ENCODE assay signal across 9 mouse cellular contexts in genomic region chr6:124767920-124768703, GRCm38 (mm10). TPM values are rescaled to one million over a fixed set of nuclear protein-coding genes. Genes with fewer than 3 reads are reported as not detected.
A peak's percentile ranks its signal among the peaks of the same experiment; 100 is the strongest.
DNase-seq lines count a peak whose midpoint lies in the region; ATAC-seq lines count a peak whose summit lies in the region.
"Had no signal": no experiment of that assay in that cellular context is flagged by ENCODE, and none has a peak within 500 bp of the region (broad histone marks: within the 10 kb centered on the region; RNA-seq: fewer than 3 reads in every experiment).

No protein-coding gene starts in this region.

- peak overlapping the region; percentile 66; the same call in 1 of the 2 replicates for H3K9ac ChIP-seq in heart, embryonic 12.5 days
- no peak overlapping the region for H3K9ac ChIP-seq in liver, embryonic 12.5 days
- no peak overlapping the region for H3K9ac ChIP-seq in stomach, embryonic 15.5 days

- H3K4me3 ChIP-seq in heart, embryonic 12.5 days = peak overlapping the region; percentile 53
- peak overlapping the region; percentile 53 for H3K4me3 ChIP-seq in liver, embryonic 12.5 days
- peak overlapping the region; percentile 56; the same call in 1 of the 2 replicates for H3K4me3 ChIP-seq in stomach, embryonic 15.5 days (replicated peaks)

- WGBS in heart, embryonic 12.5 days = 20% methylated on average over 19 of the region's 19 CpGs
- WGBS in liver, embryonic 12.5 days (ENCODE audit: insufficient replicate concordance) = 22% methylated on average over 19 of the region's 19 CpGs
- 37% methylated on average over 19 of the region's 19 CpGs for WGBS in stomach, embryonic 15.5 days

- DNase-seq in heart, postnatal 10 days = no peak
- peak; percentile 63 for DNase-seq in CD4-positive, CD25-positive, alpha-beta regulatory T cell, adult 2 months (ENCODE audit: low read depth, low spot score)
- DNase-seq in cerebellum, adult 11 months = peak; percentile 71

- ATAC-seq in heart, embryonic 12.5 days (ENCODE audit: insufficient number of reproducible peaks, low FRiP score) = peak; percentile 31; the same call in 1 of the 2 replicates
- peak; percentile 28 for ATAC-seq in granulocyte monocyte progenitor cell, adult 5-6 weeks (replicated peaks; ENCODE audit: poor library complexity, severe bottlenecking)
- ATAC-seq in liver, embryonic 12.5 days = peak; percentile 30
- ATAC-seq in stomach, embryonic 15.5 days (ENCODE audit: insufficient read depth, low FRiP score, low read depth) = 0 out of 2 replicates have a peak, but pooled peaks have one; percentile 33
- no peak; the same call in 1 of the 2 replicates for ATAC-seq in monocyte, adult 5-6 weeks (replicated peaks; ENCODE audit: insufficient number of reproducible peaks, low FRiP score, low TSS enrichment, poor library complexity, severe bottlenecking)

- H3K4me1 ChIP-seq in heart, embryonic 12.5 days (replicated peaks) = peaks cover 26% of the 10 kb centered on the region
- H3K4me1 ChIP-seq in liver, embryonic 12.5 days = peaks cover 29% of the 10 kb centered on the region
- H3K4me1 ChIP-seq in stomach, embryonic 15.5 days = peaks cover 18% of the 10 kb centered on the region

- peak overlapping the region; percentile 81 for H3K4me2 ChIP-seq in heart, embryonic 12.5 days
- H3K4me2 ChIP-seq in liver, embryonic 12.5 days = peak overlapping the region; percentile 75
- H3K4me2 ChIP-seq in stomach, embryonic 15.5 days = peak overlapping the region; percentile 95

- no peaks in the 10 kb centered on the region for H3K36me3 ChIP-seq in heart, embryonic 12.5 days
- H3K36me3 ChIP-seq in liver, embryonic 12.5 days = no peaks in the 10 kb centered on the region
- H3K36me3 ChIP-seq in stomach, embryonic 15.5 days = no peaks in the 10 kb centered on the region

- peaks cover 38% of the 10 kb centered on the region for H3K27me3 ChIP-seq in heart, embryonic 12.5 days (replicated peaks)
- H3K27me3 ChIP-seq in liver, embryonic 12.5 days (replicated peaks) = peaks cover 92% of the 10 kb centered on the region
- H3K27me3 ChIP-seq in stomach, embryonic 15.5 days (replicated peaks) = peaks cover 7% of the 10 kb centered on the region; the same call in 1 of the 2 replicates

- no peak overlapping the region for H3K27ac ChIP-seq in heart, embryonic 12.5 days (ENCODE audit: poor library complexity, severe bottlenecking)
- H3K27ac ChIP-seq in liver, embryonic 12.5 days = no peak overlapping the region
- no peak overlapping the region for H3K27ac ChIP-seq in stomach, embryonic 15.5 days

- intact Hi-C loops in heart, postnatal 10 days (cut with DNase I) = no loop called here

- H3K9me3 ChIP-seq in heart, embryonic 12.5 days (replicated peaks) = no peaks in the 10 kb centered on the region
- no peaks in the 10 kb centered on the region for H3K9me3 ChIP-seq in liver, embryonic 12.5 days (replicated peaks)
- H3K9me3 ChIP-seq in stomach, embryonic 15.5 days = no peaks in the 10 kb centered on the region

RNA-seq across cellular contexts. Expression of gene Eno2, which starts 1.4 kb away (rescaled TPM):
- 6.0 and 6.4 TPM in 2 replicates for polyA plus RNA-seq in heart, embryonic 12.5 days (2016; fragmentation: Nextera tagmentation; extraction: Ambion mirVana)
- total RNA-seq in heart, postnatal 10 days (2021) = 1 to 10 TPM; 3.4 to 3.7 TPM
- 0.23 TPM in 1 of 2 replicates, not detected in the other for total RNA-seq in granulocyte monocyte progenitor cell, adult 5-6 weeks (2014; fragmentation: Nextera tagmentation)
- total RNA-seq in granulocyte monocyte progenitor cell, adult 5-6 weeks (2017) = not detected in 2 replicates
- 0.77 and 1.0 TPM in 2 replicates for polyA plus RNA-seq in liver, embryonic 12.5 days (2016; fragmentation: Nextera tagmentation; extraction: Ambion mirVana)
- 5.3 and 6.9 TPM in 2 replicates for polyA plus RNA-seq in stomach, embryonic 15.5 days (2015; fragmentation: Nextera tagmentation; extraction: Ambion mirVana)
- total RNA-seq in monocyte, adult 5-6 weeks (2017) = not detected in 3 replicates

RNA-seq across cellular contexts. Expression of gene Lrrc23, which starts 11.4 kb away (rescaled TPM):
- 0.55 TPM in 1 of 2 replicates, not detected in the other for polyA plus RNA-seq in heart, embryonic 12.5 days (2016; fragmentation: Nextera tagmentation; extraction: Ambion mirVana)
- total RNA-seq in heart, postnatal 10 days (2021) = not detected
- total RNA-seq in granulocyte monocyte progenitor cell, adult 5-6 weeks (2014; fragmentation: Nextera tagmentation) = not detected in 2 replicates
- total RNA-seq in granulocyte monocyte progenitor cell, adult 5-6 weeks (2017) = 0.98 TPM in 1 of 2 replicates, not detected in the other
- polyA plus RNA-seq in liver, embryonic 12.5 days (2016; fragmentation: Nextera tagmentation; extraction: Ambion mirVana) = not detected in 2 replicates
- polyA plus RNA-seq in stomach, embryonic 15.5 days (2015; fragmentation: Nextera tagmentation; extraction: Ambion mirVana) = 0.35 and 1.3 TPM in 2 replicates
- 2.2 TPM in 1 of 3 replicates, not detected in the others for total RNA-seq in monocyte, adult 5-6 weeks (2017)

RNA-seq across cellular contexts. Expression of gene Atn1, which starts 11.8 kb away (rescaled TPM):
- polyA plus RNA-seq in heart, embryonic 12.5 days (2016; fragmentation: Nextera tagmentation; extraction: Ambion mirVana) = 9.5 and 10.2 TPM in 2 replicates
- 10 to 100 TPM; 59.4 to 59.7 TPM for total RNA-seq in heart, postnatal 10 days (2021)
- 25.1 and 37.2 TPM in 2 replicates for total RNA-seq in granulocyte monocyte progenitor cell, adult 5-6 weeks (2014; fragmentation: Nextera tagmentation)
- total RNA-seq in granulocyte monocyte progenitor cell, adult 5-6 weeks (2017) = 2.6 and 3.0 TPM in 2 replicates
- 2.6 and 2.9 TPM in 2 replicates for polyA plus RNA-seq in liver, embryonic 12.5 days (2016; fragmentation: Nextera tagmentation; extraction: Ambion mirVana)
- polyA plus RNA-seq in stomach, embryonic 15.5 days (2015; fragmentation: Nextera tagmentation; extraction: Ambion mirVana) = 13.9 and 16.2 TPM in 2 replicates
- 1.5 to 6.2 TPM in 2 of 3 replicates, not detected in the other for total RNA-seq in monocyte, adult 5-6 weeks (2017)

RNA-seq across cellular contexts. Expression of gene Gm45234, which starts 12.3 kb away (rescaled TPM):
- polyA plus RNA-seq in heart, embryonic 12.5 days (2016; fragmentation: Nextera tagmentation; extraction: Ambion mirVana) = not detected in 2 replicates
- total RNA-seq in heart, postnatal 10 days (2021) = under 1 TPM in 1 of 2 experiments, not detected in 1; 0.98 TPM
- total RNA-seq in granulocyte monocyte progenitor cell, adult 5-6 weeks (2014; fragmentation: Nextera tagmentation) = not detected in 2 replicates
- not detected in 2 replicates for total RNA-seq in granulocyte monocyte progenitor cell, adult 5-6 weeks (2017)
- polyA plus RNA-seq in liver, embryonic 12.5 days (2016; fragmentation: Nextera tagmentation; extraction: Ambion mirVana) = not detected in 2 replicates
- not detected in 2 replicates for polyA plus RNA-seq in stomach, embryonic 15.5 days (2015; fragmentation: Nextera tagmentation; extraction: Ambion mirVana)
- 0.19 to 0.43 TPM in 2 of 3 replicates, not detected in the other for total RNA-seq in monocyte, adult 5-6 weeks (2017)
- total RNA-seq: left cerebral cortex, postnatal 36 days had no signal

RNA-seq across cellular contexts. Expression of gene Grcc10, which starts 26.9 kb away (rescaled TPM):
- 352 and 365 TPM in 2 replicates for polyA plus RNA-seq in heart, embryonic 12.5 days (2016; fragmentation: Nextera tagmentation; extraction: Ambion mirVana)
- 100 to 1,000 TPM; 322 to 335 TPM for total RNA-seq in heart, postnatal 10 days (2021)
- 177 and 222 TPM in 2 replicates for total RNA-seq in granulocyte monocyte progenitor cell, adult 5-6 weeks (2014; fragmentation: Nextera tagmentation)
- 109 and 136 TPM in 2 replicates for total RNA-seq in granulocyte monocyte progenitor cell, adult 5-6 weeks (2017)
- 109 and 116 TPM in 2 replicates for polyA plus RNA-seq in liver, embryonic 12.5 days (2016; fragmentation: Nextera tagmentation; extraction: Ambion mirVana)
- polyA plus RNA-seq in stomach, embryonic 15.5 days (2015; fragmentation: Nextera tagmentation; extraction: Ambion mirVana) = 331 and 401 TPM in 2 replicates
- total RNA-seq in monocyte, adult 5-6 weeks (2017) = 150 to 174 TPM (median 165 TPM) in 3 replicates

Comparison
In these comparisons a context has a peak if more than half of its experiments do, and no peak if none do; other contexts are left out.
1. DNase-seq: peak in CD4-positive, CD25-positive, alpha-beta regulatory T cell, adult 2 months (single experiment) and cerebellum, adult 11 months (single experiment); none in heart, postnatal 10 days (0 of 2).
2. Peak in every context shown above with its lines, with median percentiles within 50 percentile points of each other: H3K4me2 ChIP-seq and H3K4me3 ChIP-seq.